Comparison of ENCODE assay signal across 12 mouse cellular contexts in genomic region chr6:145347641-145348040, GRCm38 (mm10).
DNase-seq lines count a peak whose midpoint lies in the region; ATAC-seq and TF ChIP-seq lines count a peak whose summit lies in the region.
"Had no signal": no experiment of that assay in that cellular context is flagged by ENCODE, and none has a peak within 500 bp of the region (broad histone marks: within the 10 kb centered on the region; RNA-seq: fewer than 3 reads in every experiment).

No protein-coding gene starts in this region.

- no peaks in the 10 kb centered on the region for H3K9me3 ChIP-seq in limb, embryonic 15.5 days
- H3K9me3 ChIP-seq in limb, embryonic 10.5 days (replicated peaks), result no peaks in the 10 kb centered on the region
- no peaks in the 10 kb centered on the region for H3K9me3 ChIP-seq in liver, embryonic 14.5 days (ENCODE audit: control insufficient read depth, low read length)
- H3K9me3 ChIP-seq: midbrain, embryonic 12.5 days; neural tube, embryonic 12.5 days had no signal

- 72% methylated on average over 6 of the region's 6 CpGs for WGBS in limb, embryonic 15.5 days
- WGBS in limb, embryonic 10.5 days, result 69% methylated on average over 6 of the region's 6 CpGs
- WGBS in liver, embryonic 14.5 days (ENCODE audit: insufficient replicate concordance), result 62% methylated on average over 6 of the region's 6 CpGs

- DNase-seq in cerebellum, adult 9-10 months, result peak; percentile 12
- DNase-seq in cerebellum, postnatal 10 days, result no peak
- DNase-seq in limb, embryonic 10.5 days (ENCODE audit: low spot score), result no peak
- DNase-seq in NIH3T3 (ENCODE audit: low read depth), result peak; percentile 55
- DNase-seq in liver, embryonic 14.5 days (ENCODE audit: low read depth in 3 of 3, low spot score in 3 of 3), result no peak
- no peak for DNase-seq in adrenal gland, postnatal 14 days
- no peak for DNase-seq in urinary bladder, postnatal 25 days (ENCODE audit: low spot score)
- DNase-seq: forebrain, postnatal 0 days; lung, adult 18-20 months had no signal

- H3K4me1 ChIP-seq in limb, embryonic 15.5 days, result peaks cover 3% of the 10 kb centered on the region
- H3K4me1 ChIP-seq in limb, embryonic 10.5 days, result peaks cover 4% of the 10 kb centered on the region
- peaks cover 0 to 4% of the 10 kb centered on the region in 2 experiments; a peak in 2 of 4 replicates for H3K4me1 ChIP-seq in liver, embryonic 14.5 days (replicated peaks; ENCODE audit: control insufficient read depth in 2 of 2, insufficient read depth in 2 of 2, low read length in 1 of 2)
- H3K4me1 ChIP-seq: neural tube, embryonic 12.5 days had no signal

- no peak overlapping the region for H3K27ac ChIP-seq in limb, embryonic 15.5 days
- no peak overlapping the region for H3K27ac ChIP-seq in limb, embryonic 10.5 days
- H3K27ac ChIP-seq in liver, embryonic 14.5 days, result no peak overlapping the region
- H3K27ac ChIP-seq: midbrain, embryonic 12.5 days; neural tube, embryonic 12.5 days had no signal

- no peak for TF ChIP-seq EP300 in liver, embryonic 14.5 days (IDR thresholded peaks at IDR 0.05; ENCODE audit: low read depth)

- H3K27me3 ChIP-seq in limb, embryonic 15.5 days, result no peaks in the 10 kb centered on the region
- no peaks in the 10 kb centered on the region for H3K27me3 ChIP-seq in limb, embryonic 10.5 days (ENCODE audit: low read depth, poor library complexity, severe bottlenecking)
- H3K27me3 ChIP-seq in liver, embryonic 14.5 days (ENCODE audit: control insufficient read depth, insufficient read depth, low read length), result no peaks in the 10 kb centered on the region
- H3K27me3 ChIP-seq: midbrain, embryonic 12.5 days; neural tube, embryonic 12.5 days had no signal

- no peak overlapping the region for H3K9ac ChIP-seq in limb, embryonic 15.5 days
- no peak overlapping the region for H3K9ac ChIP-seq in liver, embryonic 14.5 days (replicated peaks)
- H3K9ac ChIP-seq: forebrain, postnatal 0 days; midbrain, embryonic 12.5 days; neural tube, embryonic 12.5 days had no signal

- 0 out of 2 replicates have a peak, but pooled peaks have one; percentile 12 for ATAC-seq in limb, embryonic 15.5 days (ENCODE audit: insufficient number of reproducible peaks, low FRiP score, low TSS enrichment, low read depth)
- ATAC-seq in liver, embryonic 14.5 days (ENCODE audit: insufficient read depth), result peak; percentile 43
- ATAC-seq: forebrain, postnatal 0 days had no signal

- TF ChIP-seq CTCF in liver, embryonic 14.5 days (IDR thresholded peaks at IDR 0.05; ENCODE audit: low read depth), result no peak

- H3K36me3 ChIP-seq in limb, embryonic 15.5 days, result no peaks in the 10 kb centered on the region
- no peaks in the 10 kb centered on the region for H3K36me3 ChIP-seq in limb, embryonic 10.5 days
- no peaks in the 10 kb centered on the region for H3K36me3 ChIP-seq in liver, embryonic 14.5 days (replicated peaks; ENCODE audit: control insufficient read depth, insufficient read depth, low read depth)
- H3K36me3 ChIP-seq: midbrain, embryonic 12.5 days; neural tube, embryonic 12.5 days had no signal

- H3K4me2 ChIP-seq in limb, embryonic 15.5 days, result no peak overlapping the region
- no peak overlapping the region for H3K4me2 ChIP-seq in liver, embryonic 14.5 days (ENCODE audit: low read depth)
- H3K4me2 ChIP-seq: midbrain, embryonic 12.5 days; neural tube, embryonic 12.5 days had no signal

- H3K4me3 ChIP-seq in limb, embryonic 15.5 days, result no peak overlapping the region
- no peak overlapping the region for H3K4me3 ChIP-seq in limb, embryonic 10.5 days
- H3K4me3 ChIP-seq in liver, embryonic 14.5 days (ENCODE audit: insufficient read depth in 1 of 2, low read depth in 2 of 2, low read length in 2 of 2), result no peak overlapping the region
- H3K4me3 ChIP-seq: midbrain, embryonic 12.5 days; neural tube, embryonic 12.5 days had no signal

Comparison
In these comparisons a context has a peak if more than half of its experiments do, and no peak if none do; other contexts are left out.
1. DNase-seq: peak in cerebellum, adult 9-10 months (single experiment) and NIH3T3 (single experiment); none in cerebellum, postnatal 10 days (0 of 2), limb, embryonic 10.5 days (single experiment), liver, embryonic 14.5 days (0 of 3), adrenal gland, postnatal 14 days (single experiment) and urinary bladder, postnatal 25 days (single experiment).